Mouse (Mus musculus): ENCODE results near the gene Carmil1. TPM values are rescaled to one million over a fixed set of nuclear protein-coding genes. Genes with fewer than 3 reads are reported as not detected.
A peak's percentile ranks its signal among the peaks of the same experiment; 100 is the strongest.

The Carmil1 gene
- polyA plus RNA-seq, 1 experiment from 2014 or later, result 50.7 TPM

DNA sequence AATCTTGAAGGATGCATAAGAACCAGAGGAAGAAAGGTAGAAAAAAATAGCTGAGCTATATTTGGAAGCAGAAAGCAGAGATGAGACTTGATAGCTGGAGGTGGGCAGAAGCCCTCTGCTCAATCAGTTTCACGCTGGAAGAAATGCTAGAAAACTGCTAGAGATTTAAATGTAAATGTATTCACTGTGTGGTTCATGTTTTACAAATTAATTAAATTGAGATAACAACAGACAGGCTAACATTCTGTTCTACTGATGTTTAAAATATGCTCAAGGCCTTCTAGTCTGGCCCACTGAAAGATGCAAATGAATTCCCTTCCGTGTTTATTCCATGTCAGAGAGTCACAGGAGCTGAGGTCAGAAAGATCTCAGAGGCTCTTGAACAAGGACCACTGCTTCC lies 308.7 kb downstream of the Carmil1 start:
- Histone ChIP-seq H3K27me3 (ENCODE audit: insufficient read depth, low read length) (no peaks in the 10 kb centered on the region), H3K4me1 (ENCODE audit: insufficient read depth) (no peaks in the 10 kb centered on the region; the same call in 1 of the 2 replicates), H3K9me3 (ENCODE audit: low read depth, low read length) (no peaks in the 10 kb centered on the region), H3K9ac (no peak overlapping the region), H3K4me3 (ENCODE audit: low read depth, low read length) (no peak overlapping the region), H3K4me2 (no peak overlapping the region), H3K36me3 (ENCODE audit: insufficient read depth) (no peaks in the 10 kb centered on the region), H3K27ac (ENCODE audit: low read depth) (0 out of 2 replicates have a peak overlapping the region, but pooled peaks have one; percentile 6)
- TF ChIP-seq CTCF (IDR thresholded peaks at IDR 0.05; ENCODE audit: low read depth), result no peak
- WGBS, result 52% methylated on average over 2 of the region's 2 CpGs
- DNase-seq, result no peak
- ATAC-seq (ENCODE audit: insufficient read depth), result no peak

DNA sequence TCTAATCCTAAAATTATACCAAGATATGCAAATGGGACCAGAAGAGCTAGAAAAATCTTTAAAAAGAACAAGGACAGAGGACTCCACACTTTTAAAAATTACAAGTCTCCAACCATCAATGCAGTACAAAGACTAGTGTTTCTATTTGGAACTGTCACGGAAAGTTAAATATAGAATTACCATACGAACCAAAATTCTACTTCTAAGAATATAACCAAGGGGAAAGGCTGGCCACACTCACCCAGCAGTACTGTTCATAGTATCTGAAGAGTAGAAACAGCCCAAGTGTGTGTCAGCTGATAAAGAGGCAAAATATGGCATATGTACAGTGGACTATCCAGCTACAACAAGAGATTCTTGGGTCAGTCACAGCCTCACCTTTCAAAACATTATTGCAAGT lies 315.7 kb downstream of the Carmil1 start:
- H3K4me2 ChIP-seq, result no peak overlapping the region
- no peak for ATAC-seq (ENCODE audit: insufficient read depth)
- H3K27me3 ChIP-seq (ENCODE audit: insufficient read depth, low read length), result no peaks in the 10 kb centered on the region
- no peak overlapping the region for H3K4me3 ChIP-seq (ENCODE audit: low read depth, low read length)
- no peaks in the 10 kb centered on the region for H3K36me3 ChIP-seq (ENCODE audit: insufficient read depth)
- no peaks in the 10 kb centered on the region for H3K9me3 ChIP-seq (ENCODE audit: low read depth, low read length)
- WGBS, result 75% methylated on average over 2 of the region's 2 CpGs
- no peak overlapping the region for H3K9ac ChIP-seq
- no peak for DNase-seq
- H3K27ac ChIP-seq (ENCODE audit: low read depth), result no peak overlapping the region
- H3K4me1 ChIP-seq (ENCODE audit: insufficient read depth), result no peaks in the 10 kb centered on the region
- no peak for TF ChIP-seq CTCF (IDR thresholded peaks at IDR 0.05; ENCODE audit: low read depth)

Other genes starting within 250 kb of the Carmil1 start
- 0.15 and 0.74 TPM in 2 replicates for gene Cmah, start 46.6 kb upstream of the Carmil1 start, polyA plus RNA-seq (2014; fragmentation: Nextera tagmentation; extraction: Ambion mirVana)